Mouse (Mus musculus) hematopoietic stem cell, adult 5-6 weeks (primary cell): ENCODE measurements at regions not wholly inside any gene's neighbourhood (a gene's known extent, or its start where the extent isn't known, plus 50 kb on each side); places are given as distances from the start of the nearest gene placed in this dataset.
"Not testable (repeated sequence)": the region's sequence is repeated elsewhere in the genome, so short reads cannot be mapped to it uniquely, and the experiment has no call there.

Experiments used
- ATAC-seq, 2 experiments: fragments of 125-278 bp in 1 of 2; replicated peaks in 1 of 2; 2 replicates each; pipeline ENCODE4 v1.8.0; 2016 to 2017; ENCODE audit warnings: inconsistent platforms in 2 of 2, mild to moderate bottlenecking in 2 of 2, moderate number of reproducible peaks in 2 of 2, low read depth in 1 of 2, moderate TSS enrichment in 1 of 2; ENCODE audit not compliant: low FRiP score in 2 of 2, poor library complexity in 2 of 2, severe bottlenecking in 2 of 2, insufficient read depth in 1 of 2, low TSS enrichment in 1 of 2

DNA sequence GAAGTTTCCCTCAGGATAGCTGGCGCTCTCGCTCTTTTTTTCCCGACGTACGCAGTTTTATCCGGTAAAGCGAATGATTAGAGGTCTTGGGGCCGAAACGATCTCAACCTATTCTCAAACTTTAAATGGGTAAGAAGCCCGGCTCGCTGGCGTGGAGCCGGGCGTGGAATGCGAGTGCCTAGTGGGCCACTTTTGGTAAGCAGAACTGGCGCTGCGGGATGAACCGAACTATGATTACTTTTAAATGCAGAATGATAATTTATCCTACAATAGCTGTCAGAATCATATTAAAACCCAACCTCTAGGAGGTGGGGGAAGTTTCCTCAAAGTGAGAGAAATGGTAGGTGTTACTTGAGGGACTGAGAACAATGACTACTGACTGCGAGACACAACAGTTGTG is 474.0 kb upstream of the BB014433 start:
- ATAC-seq = not testable (repeated sequence)

DNA sequence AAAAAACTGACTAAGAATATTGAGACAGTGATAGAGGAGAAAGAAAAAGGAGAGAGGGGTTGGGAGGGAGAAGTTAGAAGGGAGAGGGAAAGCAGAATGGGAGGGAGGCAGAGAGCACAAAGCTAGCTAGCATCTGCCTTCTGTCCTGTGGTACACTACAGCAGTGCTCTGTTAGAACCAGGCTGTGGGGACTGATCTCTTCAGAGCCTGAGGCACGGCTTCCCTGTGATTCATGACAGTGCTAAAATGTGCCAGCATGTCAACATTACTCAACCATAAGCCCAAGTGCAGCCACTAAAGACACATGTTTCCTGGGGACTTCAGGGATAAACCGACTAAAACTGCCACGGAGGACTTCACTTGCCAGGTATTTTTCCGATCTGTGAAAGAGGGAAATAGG is 455.1 kb upstream of the BB014433 start:
- ATAC-seq = no peak

GRCm38 (mm10) chr8:15497566-15497965 is 451.7 kb upstream of the BB014433 start:
- ATAC-seq = no peak

GRCm38 (mm10) chr8:15496248-15496647 is 450.4 kb upstream of the BB014433 start:
- ATAC-seq = no peak

GRCm38 (mm10) chr8:15490774-15491173 is 444.9 kb upstream of the BB014433 start:
- ATAC-seq = no peak

- no peak for ATAC-seq
These were observed 441.7 kb upstream of the BB014433 start for GRCm38 (mm10) chr8:15487579-15487978.

GRCm38 (mm10) chr8:15470561-15470960 is 424.7 kb upstream of the BB014433 start:
- ATAC-seq = no peak

DNA sequence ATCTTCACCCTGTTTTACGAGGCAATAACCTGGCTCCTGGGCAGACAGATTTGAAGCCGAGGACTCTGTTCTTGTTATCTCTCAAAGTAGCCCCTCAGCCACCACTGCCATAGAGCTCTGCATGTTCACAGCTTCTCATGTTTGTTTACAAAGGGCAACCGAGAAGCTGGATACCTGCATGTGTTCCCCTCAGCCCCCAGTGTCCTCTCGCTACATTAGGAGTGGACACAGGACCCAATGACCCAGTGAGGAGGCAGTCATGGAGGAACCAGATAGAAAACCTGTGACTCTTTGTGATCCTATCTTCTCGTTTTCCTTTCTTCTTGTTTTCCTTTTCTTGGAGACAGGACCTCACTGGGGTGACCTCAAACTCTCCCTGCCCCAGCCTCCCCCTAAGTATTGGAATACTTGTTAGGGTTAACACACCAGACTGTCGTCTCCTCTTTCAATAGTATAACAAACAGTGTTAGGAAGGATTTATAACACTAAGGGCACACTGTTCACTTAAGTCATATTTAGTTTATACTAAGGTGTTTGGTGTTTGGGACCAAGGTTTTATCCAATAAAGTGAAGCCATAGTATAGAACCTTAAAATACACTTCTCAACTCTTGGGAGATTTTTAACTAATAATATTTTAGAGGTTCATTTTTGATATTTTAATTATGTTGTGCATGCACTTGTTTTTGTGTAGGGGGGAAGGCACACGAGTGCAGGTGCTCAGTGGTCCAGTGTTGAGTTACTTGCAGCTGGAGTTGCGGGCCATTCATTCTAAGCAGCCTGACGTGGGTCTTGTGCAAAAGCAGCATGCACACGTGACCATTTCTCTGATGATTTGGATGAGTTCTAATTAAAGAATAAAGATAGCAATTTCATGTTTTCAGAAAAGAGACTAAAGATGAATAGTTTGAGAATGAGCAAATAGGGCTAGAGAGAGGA is 422.9 kb upstream of the BB014433 start:
- no peak for ATAC-seq

DNA sequence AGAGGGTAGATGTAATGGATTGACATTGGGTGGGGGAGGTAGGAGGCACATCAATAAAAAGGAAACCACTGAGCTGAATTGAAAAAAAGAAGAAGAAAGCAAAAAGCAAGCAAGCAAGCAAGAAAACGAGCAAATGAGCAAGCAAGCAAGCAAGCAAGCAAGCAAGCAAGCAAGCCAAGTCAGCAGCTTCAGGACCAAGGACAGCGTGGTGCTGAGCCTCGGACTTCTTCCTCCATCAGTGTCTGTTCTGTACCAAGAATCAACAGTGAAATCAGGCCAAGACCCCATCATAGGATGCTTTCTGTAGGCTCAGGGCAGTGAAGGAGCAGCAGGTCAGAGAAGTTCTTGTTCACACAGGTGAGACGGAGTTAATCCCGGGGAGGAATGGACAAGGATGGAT is 392.7 kb upstream of the BB014433 start:
- no peak for ATAC-seq

DNA sequence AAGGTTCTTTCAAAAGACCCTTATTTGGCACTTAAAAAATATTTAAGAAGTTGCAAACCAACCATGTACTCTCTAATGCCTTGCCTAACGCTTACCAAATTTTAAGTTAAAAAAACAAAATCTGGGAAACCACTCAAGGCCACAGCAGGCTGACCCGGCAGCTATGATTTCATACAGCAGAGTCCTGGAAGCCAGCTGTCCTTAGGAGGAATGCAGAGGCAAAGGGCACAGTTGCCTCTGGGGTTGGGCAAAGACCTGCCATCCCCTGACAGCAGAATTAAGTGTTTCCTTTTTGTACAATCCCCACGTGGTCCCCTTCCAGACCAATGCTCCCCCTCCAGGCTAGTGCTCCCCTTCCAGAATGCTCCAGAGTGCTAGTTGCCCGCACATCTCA is 348.8 kb upstream of the BB014433 start:
- no peak for ATAC-seq

DNA sequence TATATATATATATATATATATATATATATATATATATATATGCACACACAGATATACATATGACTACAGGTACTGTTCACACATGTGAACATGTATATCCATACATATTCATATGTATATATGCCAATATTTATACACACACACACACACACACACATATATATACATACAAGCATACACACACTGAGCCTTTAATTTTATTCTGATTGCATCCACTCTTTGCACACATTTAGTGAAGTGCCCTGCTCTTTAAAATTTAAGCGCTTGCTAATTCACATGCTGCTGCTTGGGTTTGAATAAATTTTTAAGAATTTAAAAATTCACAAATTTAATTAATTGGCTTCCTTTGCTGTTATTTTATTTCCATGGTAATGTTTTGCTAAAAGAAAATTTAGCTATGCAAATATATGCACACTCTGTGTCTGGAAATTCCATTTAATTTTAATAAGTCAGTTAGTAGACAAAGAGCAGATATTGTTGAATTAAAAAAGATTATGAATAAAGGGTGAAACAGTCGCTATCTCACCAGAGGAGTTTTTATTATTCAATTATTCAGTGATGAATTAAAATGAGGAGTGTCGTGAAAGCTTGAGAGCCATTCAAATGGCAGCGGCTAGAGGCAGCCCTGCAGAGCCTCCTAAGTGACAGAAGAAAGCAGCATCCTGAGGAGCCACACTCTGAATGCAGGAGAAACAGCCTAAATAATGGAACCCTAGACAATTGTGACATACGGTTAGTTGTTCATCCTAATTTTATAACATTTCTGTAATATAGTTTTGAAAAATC is 348.3 kb upstream of the BB014433 start:
- ATAC-seq = no peak

GRCm38 (mm10) chr8:15392056-15392455 is 346.2 kb upstream of the BB014433 start:
- ATAC-seq = no peak

GRCm38 (mm10) chr8:15388791-15389190 is 342.9 kb upstream of the BB014433 start:
- ATAC-seq = no peak

GRCm38 (mm10) chr8:15367063-15367462 is 321.2 kb upstream of the BB014433 start:
- ATAC-seq = no peak

- no peak for ATAC-seq
These were observed 318.7 kb upstream of the BB014433 start for GRCm38 (mm10) chr8:15364546-15364945.

DNA sequence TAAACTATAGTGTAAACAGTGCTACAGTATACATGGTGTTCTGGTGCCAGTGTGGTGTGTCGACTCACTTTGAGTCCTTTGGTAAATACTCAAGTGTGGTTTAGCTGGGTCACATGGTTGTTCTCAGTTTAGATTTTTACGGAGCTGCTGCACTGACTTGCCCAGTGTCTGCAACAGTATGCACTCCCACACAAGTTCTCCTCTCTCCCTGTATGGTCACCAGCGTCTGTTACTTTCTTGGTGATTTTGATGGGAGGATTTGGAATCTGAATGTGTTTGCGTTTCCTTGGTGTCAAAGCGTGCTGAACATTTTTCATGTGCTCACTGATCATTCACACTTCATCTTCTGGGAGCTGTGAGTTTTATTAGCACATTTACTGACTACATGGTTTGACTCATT is 298.3 kb upstream of the BB014433 start:
- 0 out of 4 replicates have a peak, but pooled peaks of 1 of the 2 experiments have one; percentile 7 for ATAC-seq

DNA sequence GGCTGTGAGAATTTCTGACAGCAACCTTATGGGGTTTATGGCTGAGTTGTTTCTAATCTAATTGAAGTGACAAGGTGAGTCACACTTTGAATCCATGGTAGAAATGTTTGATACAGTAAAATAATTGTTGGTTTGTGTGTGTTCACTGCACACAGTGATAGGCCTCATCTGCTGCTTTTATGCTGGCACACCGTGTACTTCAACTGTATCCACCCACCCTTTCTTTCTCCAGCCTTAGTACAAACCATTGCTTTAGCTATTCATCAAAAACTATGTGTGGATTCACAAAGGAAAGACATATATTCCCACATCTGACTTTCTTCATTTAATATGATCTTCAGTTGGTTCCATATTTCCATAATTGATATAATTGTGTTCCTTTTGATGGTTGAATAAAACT is 297.7 kb upstream of the BB014433 start:
- ATAC-seq = no peak

DNA sequence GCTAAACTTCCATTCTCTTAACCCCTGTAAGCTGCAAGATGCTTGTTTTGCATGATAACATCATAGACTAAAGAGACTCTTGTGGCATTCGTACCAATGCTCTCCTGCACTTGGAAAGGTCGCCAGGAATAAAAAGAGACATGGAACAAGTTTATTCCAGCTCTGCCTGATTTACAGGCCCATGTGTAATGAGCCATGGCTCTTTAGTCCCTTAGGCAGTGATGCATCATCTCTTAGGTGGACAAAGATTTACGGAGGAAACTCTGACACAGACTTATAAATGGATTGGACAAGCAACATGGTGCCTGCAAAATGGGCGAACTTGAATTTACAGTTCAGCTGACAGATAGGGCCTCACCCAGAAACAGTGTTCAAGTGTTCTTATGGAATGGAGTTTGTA is 288.7 kb upstream of the BB014433 start:
- ATAC-seq = no peak
